In genomic region chr6:30596230-30596898, GRCm38 (mm10) we compare ENCODE assay signal across 22 mouse cellular contexts. TPM values are rescaled to one million over a fixed set of nuclear protein-coding genes. Genes with fewer than 3 reads are reported as not detected.
DNase-seq lines count a peak whose midpoint lies in the region; ATAC-seq and TF ChIP-seq lines count a peak whose summit lies in the region.
"Had no signal": no experiment of that assay in that cellular context is flagged by ENCODE, and none has a peak within 500 bp of the region (broad histone marks: within the 10 kb centered on the region; RNA-seq: fewer than 3 reads in every experiment).

No protein-coding gene starts in this region.

- H3K4me2 ChIP-seq in lung, embryonic 15.5 days = no peak overlapping the region
- H3K4me2 ChIP-seq in limb, embryonic 12.5 days = no peak overlapping the region
- H3K4me2 ChIP-seq: liver, embryonic 13.5 days had no signal

- TF ChIP-seq CTCF in brain, embryonic 14.5 days (IDR thresholded peaks at IDR 0.05; ENCODE audit: borderline replicate concordance, extremely low read depth, insufficient read depth, insufficient read length) = no peak

- H3K4me1 ChIP-seq in heart, embryonic 10.5 days = peaks cover 35% of the 10 kb centered on the region
- H3K4me1 ChIP-seq in lung, embryonic 15.5 days = peaks cover 15% of the 10 kb centered on the region; the same call in 1 of the 2 replicates
- H3K4me1 ChIP-seq in limb, embryonic 12.5 days (replicated peaks) = peaks cover 30% of the 10 kb centered on the region
- H3K4me1 ChIP-seq: liver, embryonic 13.5 days had no signal

- H3K27me3 ChIP-seq in heart, embryonic 10.5 days (ENCODE audit: insufficient read depth, poor library complexity, severe bottlenecking) = no peaks in the 10 kb centered on the region
- no peaks in the 10 kb centered on the region for H3K27me3 ChIP-seq in lung, embryonic 15.5 days
- no peaks in the 10 kb centered on the region for H3K27me3 ChIP-seq in limb, embryonic 12.5 days
- H3K27me3 ChIP-seq: liver, embryonic 13.5 days had no signal

- 87% methylated on average over 8 of the region's 8 CpGs for WGBS in heart, embryonic 10.5 days
- WGBS in lung, embryonic 15.5 days = 59% methylated on average over 8 of the region's 8 CpGs
- 78% methylated on average over 8 of the region's 8 CpGs for WGBS in limb, embryonic 12.5 days

- no peak overlapping the region for H3K9ac ChIP-seq in lung, embryonic 15.5 days
- H3K9ac ChIP-seq in limb, embryonic 12.5 days (replicated peaks) = no peak overlapping the region
- H3K9ac ChIP-seq: liver, embryonic 13.5 days had no signal

- ATAC-seq in lung, embryonic 15.5 days (ENCODE audit: borderline replicate concordance, extremely low read depth, low FRiP score, low TSS enrichment) = peak; percentile 77
- ATAC-seq in limb, embryonic 12.5 days (ENCODE audit: insufficient number of reproducible peaks, insufficient read depth, low FRiP score, low TSS enrichment, low read depth) = no peak
- ATAC-seq: inflammation-experienced regulatory T-cells, adult 6 months had no signal

- peak; percentile 64 for DNase-seq in heart, embryonic 10.5 days (ENCODE audit: low spot score)
- no peak for DNase-seq in heart, adult 18-20 months
- no peak for DNase-seq in lung, postnatal 14 days
- peak; percentile 67 for DNase-seq in brain, embryonic 14.5 days (ENCODE audit: low read depth)
- no peak for DNase-seq in layer of hippocampus, adult 8-10 months (ENCODE audit: low spot score in 2 of 2)
- DNase-seq: adrenal gland, postnatal 36 days; cerebellum, adult 2 months; cerebellum, postnatal 36 days; gastrocnemius, adult 2 months; heart, adult 2 months; kidney, adult 8-10 months; layer of hippocampus, postnatal 36 days; liver, embryonic 13.5 days; lung, postnatal 36 days had no signal

- no peaks in the 10 kb centered on the region for H3K9me3 ChIP-seq in heart, embryonic 10.5 days
- H3K9me3 ChIP-seq in lung, embryonic 15.5 days = no peaks in the 10 kb centered on the region
- no peaks in the 10 kb centered on the region for H3K9me3 ChIP-seq in limb, embryonic 12.5 days
- H3K9me3 ChIP-seq: liver, embryonic 13.5 days had no signal

- no peak overlapping the region for H3K4me3 ChIP-seq in heart, embryonic 10.5 days
- no peak overlapping the region for H3K4me3 ChIP-seq in lung, embryonic 15.5 days
- H3K4me3 ChIP-seq in limb, embryonic 12.5 days (replicated peaks) = no peak overlapping the region
- H3K4me3 ChIP-seq: gastrocnemius, adult 2 months; heart, adult 2 months; liver, embryonic 13.5 days had no signal

- H3K27ac ChIP-seq in heart, embryonic 10.5 days = peak overlapping the region; percentile 44; the same call in 1 of the 2 replicates
- H3K27ac ChIP-seq in lung, embryonic 15.5 days = peak overlapping the region; percentile 72
- 0 out of 2 replicates have a peak overlapping the region, but pooled peaks have one; percentile 37 for H3K27ac ChIP-seq in limb, embryonic 12.5 days
- H3K27ac ChIP-seq: gastrocnemius, adult 2 months; heart, adult 2 months; liver, embryonic 13.5 days had no signal

- H3K36me3 ChIP-seq in heart, embryonic 10.5 days = no peaks in the 10 kb centered on the region
- H3K36me3 ChIP-seq in lung, embryonic 15.5 days = no peaks in the 10 kb centered on the region
- no peaks in the 10 kb centered on the region for H3K36me3 ChIP-seq in limb, embryonic 12.5 days
- H3K36me3 ChIP-seq: liver, embryonic 13.5 days had no signal

- TF ChIP-seq POLR2A in brain, embryonic 14.5 days (IDR thresholded peaks at IDR 0.05; ENCODE audit: borderline replicate concordance, extremely low read depth, insufficient read depth, insufficient read length, poor library complexity, severe bottlenecking) = no peak

RNA-seq across cellular contexts. Expression of gene Cpa5, which starts 14.4 kb away (rescaled TPM):
- polyA plus RNA-seq in heart, embryonic 10.5 days (2016; fragmentation: Nextera tagmentation; extraction: Ambion mirVana) = 0.97 and 2.1 TPM in 2 replicates
- total RNA-seq in heart, adult 18-20 months (2021) = not detected
- polyA plus RNA-seq in lung, embryonic 15.5 days (2015; fragmentation: Nextera tagmentation; extraction: Ambion mirVana) = 0.18 TPM in 1 of 2 replicates, not detected in the other
- 0.04 and 0.14 TPM in 2 replicates for polyA plus RNA-seq in brain, embryonic 14.5 days (2012; rRNA removed)
- polyA plus RNA-seq in limb, embryonic 12.5 days (2016; fragmentation: Nextera tagmentation; extraction: Ambion mirVana) = 0.14 and 0.33 TPM in 2 replicates
- total RNA-seq in layer of hippocampus, adult 8-10 months (2022) = not detected
- total RNA-seq: adrenal gland, postnatal 36 days; gastrocnemius, adult 2 months; heart, adult 2 months; hematopoietic stem cell, adult 5-6 weeks; layer of hippocampus, postnatal 36 days; left cerebral cortex, postnatal 14 days had no signal
- polyA plus RNA-seq: C2C12; cerebellum, adult 2 months; heart, adult 2 months; inflammation-experienced regulatory T-cells, adult 6 months; liver, embryonic 13.5 days; neural tube, embryonic 14.5 days; small intestine, adult 2 months had no signal

RNA-seq across cellular contexts. Expression of gene Cpa4, which starts 28.2 kb away (rescaled TPM):
- polyA plus RNA-seq in heart, embryonic 10.5 days (2016; fragmentation: Nextera tagmentation; extraction: Ambion mirVana) = 1.2 and 1.7 TPM in 2 replicates
- total RNA-seq in heart, adult 18-20 months (2021) = not detected
- polyA plus RNA-seq in lung, embryonic 15.5 days (2015; fragmentation: Nextera tagmentation; extraction: Ambion mirVana) = 0.13 and 0.15 TPM in 2 replicates
- 2.5 and 3.3 TPM in 2 replicates for polyA plus RNA-seq in brain, embryonic 14.5 days (2012; rRNA removed)
- polyA plus RNA-seq in limb, embryonic 12.5 days (2016; fragmentation: Nextera tagmentation; extraction: Ambion mirVana) = 1.9 TPM in 2 replicates
- total RNA-seq in layer of hippocampus, adult 8-10 months (2022) = under 1 TPM in 2 of 4 experiments, not detected in 2; 0.13 to 0.16 TPM
- total RNA-seq: gastrocnemius, adult 2 months; heart, adult 2 months; hematopoietic stem cell, adult 5-6 weeks; layer of hippocampus, postnatal 36 days had no signal
- polyA plus RNA-seq: C2C12; heart, adult 2 months; inflammation-experienced regulatory T-cells, adult 6 months; small intestine, adult 2 months had no signal

RNA-seq across cellular contexts. Expression of gene Cpa1, which starts 42.7 kb away (rescaled TPM):
- 3.9 and 4.3 TPM in 2 replicates for polyA plus RNA-seq in heart, embryonic 10.5 days (2016; fragmentation: Nextera tagmentation; extraction: Ambion mirVana)
- total RNA-seq in heart, adult 18-20 months (2021) = not detected
- 3.5 and 6.5 TPM in 2 replicates for polyA plus RNA-seq in lung, embryonic 15.5 days (2015; fragmentation: Nextera tagmentation; extraction: Ambion mirVana)
- 0.68 and 1.0 TPM in 2 replicates for polyA plus RNA-seq in brain, embryonic 14.5 days (2012; rRNA removed)
- 0.40 and 0.64 TPM in 2 replicates for polyA plus RNA-seq in limb, embryonic 12.5 days (2016; fragmentation: Nextera tagmentation; extraction: Ambion mirVana)
- total RNA-seq in layer of hippocampus, adult 8-10 months (2022) = not detected
- total RNA-seq: adrenal gland, postnatal 36 days; gastrocnemius, adult 2 months; hematopoietic stem cell, adult 5-6 weeks; layer of hippocampus, postnatal 36 days; left cerebral cortex, postnatal 14 days had no signal
- polyA plus RNA-seq: C2C12; cerebellum, adult 2 months; inflammation-experienced regulatory T-cells, adult 6 months had no signal

RNA-seq across cellular contexts. Expression of gene Cpa2, which starts 55.0 kb away (rescaled TPM):
- 17.8 and 29.1 TPM in 2 replicates for polyA plus RNA-seq in heart, embryonic 10.5 days (2016; fragmentation: Nextera tagmentation; extraction: Ambion mirVana)
- under 1 TPM in 1 of 2 experiments, not detected in 1; 0.25 TPM for total RNA-seq in heart, adult 18-20 months (2021)
- 6.6 and 10.5 TPM in 2 replicates for polyA plus RNA-seq in lung, embryonic 15.5 days (2015; fragmentation: Nextera tagmentation; extraction: Ambion mirVana)
- 3.4 and 4.1 TPM in 2 replicates for polyA plus RNA-seq in brain, embryonic 14.5 days (2012; rRNA removed)
- polyA plus RNA-seq in limb, embryonic 12.5 days (2016; fragmentation: Nextera tagmentation; extraction: Ambion mirVana) = 23.7 and 28.1 TPM in 2 replicates
- total RNA-seq in layer of hippocampus, adult 8-10 months (2022) = 1 to 10 TPM; 1.4 to 2.5 (median 1.9) TPM
- total RNA-seq: gastrocnemius, adult 2 months; heart, adult 2 months had no signal
- polyA plus RNA-seq: C2C12 had no signal

Comparison
In these comparisons a context has a peak if more than half of its experiments do, and no peak if none do; other contexts are left out.
1. DNase-seq: peak in heart, embryonic 10.5 days (single experiment) and brain, embryonic 14.5 days (single experiment); none in heart, adult 18-20 months (0 of 2), lung, postnatal 14 days (single experiment) and layer of hippocampus, adult 8-10 months (0 of 2).
2. Peak in every context shown above with its lines, with median percentiles within 50 percentile points of each other: H3K27ac ChIP-seq.